Mouse (Mus musculus) embryonic facial prominence, embryonic 14.5 days (tissue): ENCODE measurements around the gene Tcaf3. TPM values are rescaled to one million over a fixed set of nuclear protein-coding genes. Genes with fewer than 3 reads are reported as not detected.

Experiments used
- ATAC-seq: fragments of 200-750 bp; cut with Nextera tagmentation; 2 replicates; pipeline ENCODE4 v1.8.0; 2017; ENCODE audit warnings: low read depth, moderate number of reproducible peaks, moderate TSS enrichment
- DNase-seq: peaks from one replicate; pipeline ENCODE4 v3.0.0-alpha.2; 2015; ENCODE audit warnings: low spot score
- H3K27ac ChIP-seq: fragments of 300-500 bp; sonication (generic); replicated peaks from 2 replicates; pipeline ENCODE4 v1.5.1; 2014; ENCODE audit warnings: low read depth, mild to moderate bottlenecking, low read length, moderate library complexity
- H3K27me3 ChIP-seq: fragments of 300-500 bp; sonication (generic); replicated peaks from 2 replicates; pipeline ENCODE4 v1.6.1; 2014; ENCODE audit warnings: low read length; ENCODE audit not compliant: control insufficient read depth, insufficient read depth
- H3K36me3 ChIP-seq: fragments of 300-500 bp; sonication (generic); 2 replicates; pipeline ENCODE4 v1.6.1; 2014; ENCODE audit warnings: low read length, mixed read lengths; ENCODE audit not compliant: control insufficient read depth, insufficient read depth
- H3K4me1 ChIP-seq: fragments of 300-500 bp; sonication (generic); 2 replicates; pipeline ENCODE4 v1.6.1; 2014; ENCODE audit warnings: antibody characterized with exemption, low read length; ENCODE audit not compliant: control insufficient read depth, insufficient read depth
- H3K4me2 ChIP-seq: fragments of 300-500 bp; sonication (generic); 2 replicates; pipeline ENCODE4 v1.6.1; 2014; ENCODE audit warnings: low read depth, mild to moderate bottlenecking, low read length, moderate library complexity, mixed read lengths
- H3K4me3 ChIP-seq: fragments of 300-500 bp; sonication (generic); 2 replicates; pipeline ENCODE4 v1.5.1; 2014; ENCODE audit warnings: low read depth, mild to moderate bottlenecking, low read length
- H3K9ac ChIP-seq: fragments of 300-500 bp; sonication (generic); 2 replicates; pipeline ENCODE4 v1.6.1; 2014; ENCODE audit warnings: low read depth, mild to moderate bottlenecking, low read length, moderate library complexity, mixed read lengths
- H3K9me3 ChIP-seq: fragments of 300-500 bp; sonication (generic); 2 replicates; pipeline ENCODE4 v1.6.1; 2016; ENCODE audit warnings: low read length; ENCODE audit not compliant: control insufficient read depth
- WGBS: fragments of 180-500 bp; shearing (Covaris S2); extraction: QIAGEN DNeasy Blood & Tissue Kit; methylation state at CpG from one replicate; pipeline ENCODE4 v1.1.7; 2014; 5-methylcytosine and 5-hydroxymethylcytosine counted together
- polyA plus RNA-seq: library from polyadenylated mRNA; unstranded; fragments of >200 nt; fragmentation: Nextera tagmentation; extraction: Ambion mirVana; gene quantifications from 2 replicates; pipeline ENCODE4 v1.2.1, GENCODE M21; 2014

Gene Tcaf3
- polyA plus RNA-seq, 1 experiment from 2014 or later, result not detected

DNA sequence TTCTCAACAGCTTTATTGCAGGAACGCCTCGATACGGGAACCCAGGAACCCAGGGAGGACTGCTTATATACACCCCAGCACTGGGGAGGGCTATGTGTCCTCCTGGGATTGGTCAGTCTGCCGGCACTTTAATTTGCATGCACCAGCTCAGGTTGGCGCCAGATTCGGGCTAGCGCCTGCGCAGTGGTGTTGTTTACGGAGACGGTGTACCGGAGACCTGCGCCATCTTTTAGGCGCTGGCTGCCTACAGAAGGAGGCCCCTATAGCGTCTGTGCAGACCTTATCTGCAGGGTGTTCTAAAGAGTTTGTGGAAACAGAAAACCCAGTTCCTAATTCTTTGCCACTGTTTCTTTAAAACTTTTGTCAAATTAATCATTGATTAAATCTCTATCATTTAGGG lies 38.9 kb downstream of the Tcaf3 start:
- Histone ChIP-seq H3K36me3 (no peaks in the 10 kb centered on the region), H3K27me3 (no peaks in the 10 kb centered on the region), H3K4me1 (no peaks in the 10 kb centered on the region), H3K4me3 (no peak overlapping the region), H3K27ac (no peak overlapping the region), H3K9me3 (no peaks in the 10 kb centered on the region), H3K9ac (no peak overlapping the region), H3K4me2 (no peak overlapping the region)
- no peak for ATAC-seq
- 95% methylated on average over 14 of the region's 14 CpGs for WGBS
- no peak for DNase-seq

DNA sequence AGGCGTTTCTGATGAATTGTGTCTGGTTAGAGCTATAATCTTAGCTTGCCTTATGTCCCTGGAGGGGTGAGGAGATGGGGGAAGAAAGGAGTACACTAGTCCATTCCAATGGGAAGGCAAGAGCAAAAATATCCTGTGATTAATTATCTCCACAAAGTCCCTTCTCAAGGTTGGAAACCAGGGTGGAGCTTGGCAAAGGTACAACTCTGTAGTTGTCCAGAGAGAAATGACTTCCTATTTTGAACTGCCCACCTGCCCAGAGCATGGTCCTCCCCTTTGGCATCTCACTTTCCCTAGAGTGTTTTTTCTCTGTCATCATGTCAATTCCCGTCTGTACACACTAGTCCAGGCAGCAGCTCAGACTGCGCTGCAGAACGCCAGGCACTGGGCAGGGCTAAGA lies 50.0 kb downstream of the Tcaf3 start, which contains the start of gene Olfr455:
Gene Olfr455 (minus strand): TSS at position 127 of the 400 bp plus-strand sequence.
- Histone ChIP-seq H3K4me3 (no peak within 1 kb of the TSS), H3K9me3 (no peaks in the 10 kb centered on the region), H3K27ac (no peak within 1 kb of the TSS), H3K4me2 (no peak within 1 kb of the TSS), H3K36me3 (no peaks in the 10 kb centered on the region), H3K9ac (no peak within 1 kb of the TSS), H3K27me3 (no peaks in the 10 kb centered on the region), H3K4me1 (no peaks in the 10 kb centered on the region)
- DNase-seq, result no peak
- WGBS, result 78% methylated on average over 4 of the region's 4 CpGs
- ATAC-seq, result no peak

- peaks cover 4% of the 10 kb centered on the region for H3K4me1 ChIP-seq
- no peak for DNase-seq
- H3K27ac ChIP-seq, result no peak overlapping the region
- no peaks in the 10 kb centered on the region for H3K27me3 ChIP-seq
- H3K9me3 ChIP-seq, result no peaks in the 10 kb centered on the region
- H3K4me2 ChIP-seq, result no peak overlapping the region
- H3K36me3 ChIP-seq, result no peaks in the 10 kb centered on the region
- no peak overlapping the region for H3K9ac ChIP-seq
- no peak for ATAC-seq
- 91% methylated on average over 2 of the region's 2 CpGs for WGBS
- H3K4me3 ChIP-seq, result no peak overlapping the region
Observed at GRCm38 (mm10) chr6:42546180-42546579, 51.3 kb downstream of the Tcaf3 start.

DNA sequence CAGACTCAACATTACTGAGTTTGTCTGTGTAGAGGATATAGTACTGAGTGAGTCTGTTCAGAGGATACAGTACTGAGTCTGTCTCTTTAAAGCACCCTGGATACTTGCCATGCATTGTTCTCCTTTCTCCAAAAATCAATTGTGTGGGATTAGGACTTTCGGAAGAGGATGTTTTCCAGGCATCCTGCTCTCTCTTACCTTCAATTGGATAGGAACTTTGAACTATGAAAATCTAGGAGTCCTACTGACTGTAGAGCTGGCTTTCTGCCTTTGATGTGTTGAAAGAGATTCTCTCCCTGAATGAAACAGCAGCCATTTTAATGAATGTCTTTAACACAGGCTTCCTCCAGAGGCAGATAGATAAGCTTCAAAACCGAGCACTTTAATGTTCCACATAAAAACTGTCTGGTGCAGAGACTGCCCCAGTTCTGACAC lies 52.0 kb downstream of the Tcaf3 start:
- Histone ChIP-seq H3K27ac (no peak overlapping the region), H3K27me3 (no peaks in the 10 kb centered on the region), H3K4me1 (peaks cover 4% of the 10 kb centered on the region), H3K9ac (no peak overlapping the region), H3K4me2 (no peak overlapping the region), H3K9me3 (no peaks in the 10 kb centered on the region), H3K36me3 (no peaks in the 10 kb centered on the region), H3K4me3 (no peak overlapping the region)
- ATAC-seq (0 out of 2 replicates have a peak, but pooled peaks have one; percentile 15), DNase-seq (peak; percentile 42)
- 43% methylated on average over 2 of the region's 2 CpGs for WGBS

GRCm38 (mm10) chr6:42544846-42545245 lies 52.6 kb downstream of the Tcaf3 start:
- ATAC-seq (no peak), DNase-seq (no peak)
- no peaks in the 10 kb centered on the region for H3K9me3 ChIP-seq
- H3K9ac ChIP-seq, result no peak overlapping the region
- WGBS, result 52% methylated on average over 1 of the region's 1 CpGs
- no peak overlapping the region for H3K4me3 ChIP-seq
- H3K36me3 ChIP-seq, result no peaks in the 10 kb centered on the region
- H3K4me1 ChIP-seq, result peaks cover 4% of the 10 kb centered on the region
- no peak overlapping the region for H3K4me2 ChIP-seq
- no peak overlapping the region for H3K27ac ChIP-seq
- no peaks in the 10 kb centered on the region for H3K27me3 ChIP-seq

- Histone ChIP-seq H3K9me3 (no peaks in the 10 kb centered on the region), H3K4me3 (no peak overlapping the region), H3K4me1 (peaks cover 4% of the 10 kb centered on the region), H3K9ac (no peak overlapping the region), H3K27ac (peak overlapping the region; percentile 44; the same call in 1 of the 2 replicates), H3K36me3 (no peaks in the 10 kb centered on the region), H3K4me2 (no peak overlapping the region), H3K27me3 (no peaks in the 10 kb centered on the region)
- WGBS, result 43% methylated on average over 4 of the region's 4 CpGs
- ATAC-seq, result peak; percentile 57
- DNase-seq, result peak; percentile 23
Observed at GRCm38 (mm10) chr6:42542036-42543031, 55.2 kb downstream of the Tcaf3 start.

GRCm38 (mm10) chr6:42540681-42541080 lies 56.8 kb downstream of the Tcaf3 start:
- Histone ChIP-seq H3K4me1 (peaks cover 4% of the 10 kb centered on the region), H3K36me3 (no peaks in the 10 kb centered on the region), H3K4me3 (no peak overlapping the region), H3K27me3 (no peaks in the 10 kb centered on the region), H3K4me2 (no peak overlapping the region), H3K9me3 (no peaks in the 10 kb centered on the region), H3K27ac (no peak overlapping the region), H3K9ac (no peak overlapping the region)
- 23% methylated on average over 1 of the region's 1 CpGs for WGBS
- 0 out of 2 replicates have a peak, but pooled peaks have one; percentile 9 for ATAC-seq
- DNase-seq, result peak; percentile 19

GRCm38 (mm10) chr6:42539711-42540110 lies 57.8 kb downstream of the Tcaf3 start:
- Histone ChIP-seq H3K27ac (no peak overlapping the region), H3K9me3 (no peaks in the 10 kb centered on the region), H3K4me1 (peaks cover 4% of the 10 kb centered on the region), H3K4me3 (no peak overlapping the region), H3K4me2 (no peak overlapping the region), H3K27me3 (no peaks in the 10 kb centered on the region), H3K9ac (no peak overlapping the region), H3K36me3 (no peaks in the 10 kb centered on the region)
- no peak for DNase-seq
- no peak for ATAC-seq
- 100% methylated on average over 1 of the region's 1 CpGs for WGBS
